Mouse (Mus musculus): ENCODE data around the gene Dapp1.
"Not testable (repeated sequence)": the region's sequence is repeated elsewhere in the genome, so short reads cannot be mapped to it uniquely, and the experiment has no call there.

Gene Dapp1

DNA sequence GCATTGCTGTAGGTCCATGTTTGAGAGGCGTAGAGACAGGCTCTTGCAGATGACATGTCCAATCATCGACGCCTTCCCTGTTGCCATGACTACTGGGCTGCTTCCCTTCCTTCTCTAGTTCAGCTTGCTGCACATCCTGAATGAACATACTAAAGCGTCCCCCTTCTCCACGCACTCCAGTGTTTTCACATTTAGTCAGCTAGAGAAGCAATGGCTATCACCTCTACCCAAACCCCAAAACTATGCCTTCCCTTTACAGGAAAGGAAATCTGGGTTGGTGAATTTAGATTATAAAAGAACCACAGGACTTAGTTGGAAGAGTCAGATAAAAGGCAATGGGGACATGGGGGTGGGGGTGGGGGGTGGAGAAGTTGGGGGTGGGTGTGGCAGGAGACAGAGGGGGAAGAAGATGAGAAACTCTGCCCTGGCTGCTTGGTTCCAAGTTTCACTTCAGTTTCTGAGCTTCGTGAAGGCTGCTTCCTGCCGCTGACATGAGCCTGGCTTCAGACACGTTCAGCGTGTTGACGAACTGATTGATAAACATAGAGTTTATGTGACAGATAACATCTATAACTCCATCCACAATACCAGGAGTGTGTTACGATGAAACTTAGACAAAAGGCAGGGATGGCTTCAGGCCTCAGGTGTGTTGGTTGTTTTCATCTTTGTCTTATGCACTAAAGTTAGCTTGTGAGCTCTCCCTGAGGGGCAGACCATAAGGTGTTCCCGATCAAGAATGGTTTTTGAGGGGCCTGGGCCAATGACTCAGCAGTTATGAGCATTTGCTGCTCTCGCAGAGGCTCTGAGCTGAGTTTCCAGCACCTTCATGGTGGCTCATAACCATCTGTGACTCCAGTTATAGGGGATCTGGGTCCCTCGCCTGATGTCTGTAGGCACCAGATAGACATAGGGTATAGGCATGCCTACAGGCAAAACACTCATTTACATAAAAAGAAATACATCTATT, 28.1 kb downstream of the Dapp1 start:
- peak; percentile 89 for DNase-seq

DNA sequence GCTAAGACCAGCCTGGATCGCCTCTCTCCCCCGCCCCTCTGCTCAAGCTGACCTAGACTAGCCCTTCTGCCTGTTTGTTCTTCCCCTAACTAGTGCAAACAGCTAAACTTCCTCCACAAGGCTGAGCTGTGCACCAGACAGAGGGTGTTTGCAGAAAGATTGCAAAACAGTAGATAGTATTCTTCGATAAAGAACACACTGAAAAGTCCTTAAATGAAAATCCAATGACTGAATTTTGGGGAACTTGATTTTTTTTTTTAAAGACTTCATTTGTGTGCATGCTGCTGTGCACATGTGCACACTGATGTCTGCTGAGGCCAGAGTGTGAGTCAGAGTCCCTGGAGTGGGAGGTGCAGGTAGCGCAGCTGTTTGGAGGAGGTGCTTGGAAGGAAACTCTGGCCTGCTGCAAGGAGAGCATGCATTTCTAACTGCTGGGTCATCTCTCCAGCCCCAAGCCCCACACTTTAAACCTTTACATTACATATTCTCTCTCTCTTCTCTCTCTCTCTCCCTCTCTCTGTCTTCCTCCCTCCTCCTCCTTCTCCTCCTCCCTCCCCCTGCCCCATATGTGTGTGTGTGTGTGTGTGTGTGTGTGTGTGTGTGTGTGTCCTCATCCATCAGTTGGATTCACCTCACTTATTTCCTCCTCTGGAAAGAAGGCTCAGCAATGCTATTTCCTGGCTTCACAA, 29.0 kb downstream of the Dapp1 start:
- DNase-seq, result peak; percentile 35

DNA sequence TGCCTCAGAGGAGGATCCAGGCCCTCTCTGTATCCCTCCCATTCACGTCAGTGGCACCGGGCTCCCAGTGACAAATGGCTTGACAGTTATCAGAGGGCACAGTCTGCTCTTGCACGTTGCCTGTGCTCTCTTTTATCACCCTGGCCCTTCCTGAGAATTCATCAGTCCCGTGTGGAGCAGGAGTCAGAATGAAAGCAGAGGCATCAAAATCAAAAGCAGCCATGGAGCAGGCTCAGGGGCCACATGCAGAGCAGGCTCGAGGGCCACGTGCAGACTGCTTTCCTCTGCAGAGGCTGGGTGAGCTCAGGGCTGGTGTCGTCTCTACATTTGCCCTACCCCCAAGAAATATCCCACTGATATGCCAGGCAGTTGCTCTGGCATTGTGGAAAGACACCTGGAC, 29.5 kb downstream of the Dapp1 start:
- peak; percentile 31 for DNase-seq

- not testable (repeated sequence) for DNase-seq
Measured at GRCm38 (mm10) chr3:137951302-137951701, 30.0 kb downstream of the Dapp1 start.

GRCm38 (mm10) chr3:137950191-137950885, 31.0 kb downstream of the Dapp1 start:
- DNase-seq, result no peak

GRCm38 (mm10) chr3:137947525-137947924, 33.8 kb downstream of the Dapp1 start:
- DNase-seq, result no peak

DNA sequence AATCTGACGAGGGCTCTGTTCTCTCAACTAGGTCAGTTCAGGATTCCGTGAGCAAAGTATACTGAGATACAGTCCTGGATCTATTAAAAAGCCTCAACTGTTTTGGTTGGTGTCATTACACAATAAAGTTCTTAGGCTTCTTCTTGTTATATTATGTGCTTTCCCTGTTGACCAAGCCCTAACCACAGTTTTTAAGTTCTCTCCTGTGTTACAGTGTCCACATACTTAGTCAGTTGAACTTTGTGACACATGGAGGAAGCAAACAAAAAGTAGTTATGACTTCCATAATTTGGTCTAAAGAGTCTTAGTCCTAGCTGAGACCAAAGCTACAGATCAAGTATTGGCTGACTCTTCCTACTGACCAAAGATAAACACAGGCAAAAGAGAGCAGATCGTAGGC, 34.5 kb downstream of the Dapp1 start:
- DNase-seq, result no peak

DNA sequence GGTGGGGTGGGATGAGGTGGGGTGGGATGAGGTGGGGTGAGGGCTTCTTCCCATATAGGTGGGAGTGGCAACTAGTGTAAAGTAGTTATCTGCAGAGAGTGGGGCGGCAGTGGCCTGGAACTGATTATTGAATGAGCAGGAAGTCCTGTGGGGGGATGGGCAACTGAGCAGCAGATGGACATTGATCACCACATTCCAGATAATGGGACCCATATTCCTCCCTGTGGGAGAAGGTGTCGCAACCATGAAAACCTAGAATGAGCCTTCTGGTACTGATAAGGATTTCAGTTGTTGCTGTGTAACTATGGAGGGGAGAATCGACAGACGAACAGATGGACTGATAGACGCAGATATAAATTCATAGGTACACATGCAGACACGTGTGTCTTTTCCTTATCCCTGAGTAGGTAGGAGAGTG, 37.6 kb downstream of the Dapp1 start:
- no peak for DNase-seq

GRCm38 (mm10) chr3:137942098-137942622, 39.2 kb downstream of the Dapp1 start:
- no peak for DNase-seq

- DNase-seq, result no peak
Measured at GRCm38 (mm10) chr3:137941555-137941954, 39.8 kb downstream of the Dapp1 start.

GRCm38 (mm10) chr3:137940757-137941156, 40.6 kb downstream of the Dapp1 start:
- no peak for DNase-seq

- peak; percentile 85 for DNase-seq
Measured at GRCm38 (mm10) chr3:137938608-137939007, 42.7 kb downstream of the Dapp1 start.

- DNase-seq, result peak; percentile 73
Measured at GRCm38 (mm10) chr3:137936541-137936940, 44.8 kb downstream of the Dapp1 start.

GRCm38 (mm10) chr3:137935570-137936525, 45.5 kb downstream of the Dapp1 start:
- DNase-seq, result no peak

DNA sequence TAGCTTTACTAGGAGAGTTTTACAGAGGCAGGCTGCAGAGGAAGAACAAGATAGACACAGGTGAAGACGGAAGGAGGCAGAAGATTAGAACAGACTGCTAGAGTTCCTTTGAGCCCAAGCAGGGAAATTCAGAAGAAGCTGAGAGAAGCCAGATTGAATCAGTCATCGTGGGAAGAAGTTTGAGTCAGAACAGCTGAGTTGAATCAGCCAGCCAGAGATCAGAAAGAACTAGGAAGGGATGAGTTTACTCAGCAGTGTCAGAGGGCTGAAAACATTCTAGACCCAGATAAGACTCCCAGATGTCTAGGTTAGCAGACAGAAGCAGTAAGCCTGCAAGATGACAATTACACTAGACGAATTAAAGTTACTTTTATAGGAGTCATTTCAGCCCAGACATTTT, 47.4 kb downstream of the Dapp1 start:
- DNase-seq, result no peak

DNA sequence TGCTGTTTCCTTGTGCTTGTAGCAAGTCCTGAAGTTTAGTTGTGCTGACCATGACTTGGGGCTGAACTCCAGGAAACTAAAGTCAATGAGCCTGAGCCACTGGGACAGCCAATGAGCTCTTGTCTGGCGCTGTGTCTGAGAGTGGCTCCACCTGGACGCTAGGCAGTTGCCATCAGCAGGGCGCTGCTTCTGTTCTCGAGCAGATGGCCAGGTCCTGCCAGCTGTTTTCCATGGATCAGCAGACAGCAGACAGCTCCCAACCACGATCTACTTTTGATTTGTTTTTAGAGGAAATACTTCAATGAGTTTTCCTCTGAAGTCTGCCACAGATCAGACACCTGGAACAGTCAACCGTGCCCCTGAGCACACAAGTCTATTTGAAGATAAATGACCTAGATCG, 48.6 kb downstream of the Dapp1 start:
- DNase-seq, result no peak

- no peak for DNase-seq
Measured at GRCm38 (mm10) chr3:137929940-137930339, 51.4 kb downstream of the Dapp1 start.

GRCm38 (mm10) chr3:137927010-137927409, 54.3 kb downstream of the Dapp1 start:
- no peak for DNase-seq

- DNase-seq, result no peak
Measured at GRCm38 (mm10) chr3:137920594-137920993, 60.8 kb downstream of the Dapp1 start.

- no peak for DNase-seq
Measured at GRCm38 (mm10) chr3:137919398-137919797, 61.9 kb downstream of the Dapp1 start.

GRCm38 (mm10) chr3:137918932-137919311, 62.4 kb downstream of the Dapp1 start:
- no peak for DNase-seq

Data from retina, postnatal 1 day (tissue).